Mouse (Mus musculus) right cerebral cortex, postnatal 25 days (tissue): ENCODE measurements around the gene Olfr1393.
A peak's percentile ranks its signal among the peaks of the same experiment; 100 is the strongest.
"Not testable (repeated sequence)": the region's sequence is repeated elsewhere in the genome, so short reads cannot be mapped to it uniquely, and the experiment has no call there.

Experiments
- DNase-seq: peaks from one replicate; pipeline ENCODE4 v3.0.0; 2022

Olfr1393 gene

DNA sequence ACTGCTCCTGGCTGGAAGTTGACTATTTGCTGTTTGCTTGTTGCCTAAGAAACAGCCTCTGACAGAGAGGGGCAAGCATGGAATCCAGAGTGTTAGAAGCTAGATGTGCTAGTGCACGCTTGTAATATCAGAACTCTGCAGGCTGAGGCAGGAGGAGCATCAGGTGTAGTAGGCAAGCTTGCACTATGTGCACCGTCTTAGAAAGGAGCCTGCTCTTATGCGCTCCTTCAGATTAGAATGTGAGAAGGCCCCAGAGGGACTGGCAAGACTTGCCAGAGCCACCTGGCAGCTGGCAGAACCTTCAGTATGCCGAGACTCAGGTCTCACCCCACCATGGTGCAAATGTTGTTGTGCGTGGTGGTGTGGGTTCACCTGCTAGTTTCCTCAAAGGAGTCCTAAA lies 26.1 kb upstream of the Olfr1393 start:
- DNase-seq: no peak

DNA sequence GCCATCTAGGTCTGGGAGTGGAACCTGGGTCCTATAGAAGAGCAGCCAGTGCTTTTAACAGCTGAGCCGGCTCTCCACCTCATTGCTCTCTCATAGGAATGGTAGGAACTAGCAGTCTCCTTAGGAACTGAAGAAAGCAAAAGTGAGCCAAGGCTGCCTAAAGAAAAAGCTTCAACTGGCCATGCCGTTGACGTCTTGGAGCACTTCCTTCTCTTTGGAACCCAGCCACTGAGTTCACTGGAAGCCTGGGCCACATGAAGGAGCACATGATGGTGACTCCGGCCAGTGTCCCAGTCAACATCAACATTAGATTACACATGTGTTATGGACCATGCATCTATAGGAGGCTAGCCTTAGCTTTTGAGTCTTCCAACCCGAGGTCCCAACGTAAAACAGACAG lies 25.1 kb upstream of the Olfr1393 start:
- no peak for DNase-seq

DNA sequence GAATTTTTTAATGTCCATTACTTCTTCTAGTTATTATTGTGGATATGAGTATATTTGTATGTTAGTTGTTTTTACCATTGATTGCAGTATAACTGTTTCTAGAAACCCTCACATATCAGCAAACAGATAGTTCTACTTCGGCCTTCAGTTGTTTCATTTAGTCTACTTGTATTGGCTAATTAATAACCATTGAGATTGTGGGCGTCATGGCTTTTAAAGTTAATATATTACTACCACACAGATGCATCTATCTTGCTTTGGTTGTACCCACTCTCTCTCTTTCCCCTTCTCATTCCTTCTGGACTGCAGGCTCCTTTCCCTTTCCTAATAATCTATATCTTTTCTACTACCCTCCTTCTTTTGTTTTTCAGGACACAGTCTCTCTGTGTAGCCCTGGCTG lies 18.8 kb upstream of the Olfr1393 start:
- no peak for DNase-seq

DNA sequence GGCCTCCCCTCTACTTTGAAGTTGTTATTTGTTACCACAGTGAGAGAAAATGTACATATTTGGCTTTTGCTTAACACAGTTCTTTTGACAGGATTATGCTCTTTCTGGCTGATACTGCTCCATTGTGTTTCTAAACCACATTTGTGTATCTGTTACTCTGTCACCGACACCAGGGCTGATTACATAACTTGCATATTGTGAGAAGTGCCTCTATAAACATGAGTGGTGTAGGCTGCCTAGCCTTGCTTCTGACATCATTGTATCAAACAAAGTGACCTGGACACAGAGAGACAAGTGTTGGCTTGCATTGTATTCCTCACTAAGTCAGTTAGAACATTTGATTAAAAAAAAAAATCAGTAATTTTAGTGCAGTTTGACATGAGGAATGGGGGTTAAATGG lies 18.3 kb upstream of the Olfr1393 start:
- no peak for DNase-seq

DNA sequence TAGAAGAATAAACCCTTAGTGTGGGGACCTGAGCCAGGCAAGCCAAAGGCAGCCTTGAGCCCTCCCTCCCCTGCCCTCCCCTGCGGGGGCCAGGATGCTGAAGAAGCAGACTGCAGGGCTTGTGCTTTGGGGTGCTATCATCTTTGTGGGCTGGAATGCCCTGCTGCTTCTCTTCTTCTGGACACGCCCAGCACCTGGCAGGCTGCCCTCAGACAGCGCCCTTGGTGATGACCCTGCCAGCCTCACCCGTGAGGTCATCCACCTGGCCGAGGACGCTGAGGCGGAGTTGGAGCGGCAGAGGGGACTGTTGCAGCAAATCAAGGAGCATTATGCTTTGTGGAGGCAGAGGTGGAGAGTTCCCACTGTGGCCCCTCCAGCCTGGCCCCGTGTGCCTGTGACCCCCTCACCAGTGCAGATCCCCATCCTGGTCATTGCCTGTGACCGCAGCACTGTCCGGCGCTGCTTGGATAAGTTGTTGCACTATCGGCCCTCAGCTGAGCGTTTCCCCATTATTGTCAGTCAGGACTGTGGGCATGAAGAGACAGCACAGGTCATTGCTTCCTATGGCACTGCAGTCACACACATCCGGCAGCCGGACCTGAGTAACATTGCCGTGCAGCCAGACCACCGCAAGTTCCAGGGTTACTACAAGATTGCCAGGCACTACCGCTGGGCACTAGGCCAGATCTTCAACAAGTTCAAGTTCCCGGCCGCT lies 17.3 kb upstream of the Olfr1393 start:
- DNase-seq: no peak

DNA sequence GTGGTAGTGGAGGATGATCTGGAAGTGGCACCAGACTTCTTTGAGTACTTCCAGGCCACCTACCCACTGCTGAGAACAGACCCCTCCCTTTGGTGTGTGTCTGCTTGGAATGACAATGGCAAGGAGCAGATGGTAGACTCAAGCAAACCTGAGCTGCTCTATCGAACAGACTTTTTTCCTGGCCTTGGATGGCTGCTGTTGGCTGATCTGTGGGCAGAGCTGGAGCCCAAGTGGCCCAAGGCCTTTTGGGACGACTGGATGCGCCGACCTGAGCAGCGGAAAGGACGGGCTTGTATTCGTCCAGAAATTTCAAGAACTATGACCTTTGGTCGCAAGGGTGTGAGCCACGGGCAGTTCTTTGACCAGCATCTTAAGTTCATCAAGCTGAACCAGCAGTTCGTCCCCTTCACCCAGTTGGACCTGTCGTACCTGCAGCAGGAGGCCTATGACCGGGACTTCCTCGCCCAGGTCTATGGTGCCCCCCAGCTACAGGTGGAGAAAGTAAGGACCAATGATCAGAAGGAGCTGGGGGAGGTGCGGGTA lies 16.7 kb upstream of the Olfr1393 start:
- no peak for DNase-seq

DNA sequence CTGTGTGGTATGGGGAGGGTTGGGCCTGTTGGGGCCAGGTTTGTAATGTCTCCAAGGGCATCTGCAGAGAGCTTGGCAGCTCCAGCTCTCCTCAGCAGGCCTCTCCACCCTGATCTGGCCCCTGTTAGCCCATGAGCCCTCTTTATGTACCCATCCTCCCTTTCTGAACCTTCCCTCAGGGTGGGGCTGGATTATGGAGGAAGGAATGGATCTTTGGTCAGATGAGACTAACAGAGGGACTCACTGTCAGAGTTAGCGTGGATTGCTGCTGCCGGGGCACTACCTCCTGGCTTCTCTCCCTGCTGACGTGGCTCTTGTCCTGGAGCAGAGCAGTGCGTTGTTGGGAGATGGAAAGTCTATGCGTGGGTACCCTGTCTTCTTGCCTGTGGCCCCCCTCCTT lies 15.8 kb upstream of the Olfr1393 start:
- no peak for DNase-seq

DNA sequence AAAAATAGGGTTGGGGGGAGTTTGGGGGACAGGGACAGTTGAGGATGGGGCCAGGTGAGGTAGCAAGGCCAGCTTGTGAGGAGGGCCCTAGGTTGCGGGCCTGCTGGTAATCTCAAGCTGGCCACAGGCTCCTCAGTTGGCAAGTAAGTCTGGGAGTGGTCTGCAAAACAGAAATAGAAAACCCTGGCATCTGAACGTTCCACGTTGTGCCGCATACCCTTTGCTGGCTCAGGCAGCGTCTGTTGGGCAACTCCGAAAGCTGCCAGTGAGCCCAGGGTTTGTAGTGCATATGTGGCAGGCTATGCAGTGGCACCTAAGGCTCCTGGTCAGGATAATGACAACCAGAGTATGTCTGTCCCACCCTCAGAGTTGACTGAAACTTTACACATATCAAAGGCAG lies 15.0 kb upstream of the Olfr1393 start:
- DNase-seq: no peak

DNA sequence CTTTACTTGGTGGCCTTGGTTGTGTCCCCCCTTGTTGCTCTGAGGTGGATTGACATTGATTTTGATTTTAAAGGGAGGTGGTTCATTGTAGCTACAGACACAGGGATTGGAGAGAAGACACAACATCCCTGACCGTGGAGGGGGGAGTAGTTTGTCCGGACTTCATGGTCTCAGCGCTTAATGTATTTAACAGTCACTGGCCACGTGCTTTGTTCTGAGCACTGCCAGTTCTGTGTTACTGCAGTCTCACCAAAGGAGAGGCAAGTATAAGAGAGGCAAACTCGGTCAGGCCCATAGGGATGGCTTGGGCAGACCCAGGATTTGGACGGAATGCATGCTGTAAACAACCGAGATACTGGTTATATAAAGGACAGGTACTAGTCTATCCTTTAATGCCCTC lies 14.0 kb upstream of the Olfr1393 start:
- no peak for DNase-seq

DNA sequence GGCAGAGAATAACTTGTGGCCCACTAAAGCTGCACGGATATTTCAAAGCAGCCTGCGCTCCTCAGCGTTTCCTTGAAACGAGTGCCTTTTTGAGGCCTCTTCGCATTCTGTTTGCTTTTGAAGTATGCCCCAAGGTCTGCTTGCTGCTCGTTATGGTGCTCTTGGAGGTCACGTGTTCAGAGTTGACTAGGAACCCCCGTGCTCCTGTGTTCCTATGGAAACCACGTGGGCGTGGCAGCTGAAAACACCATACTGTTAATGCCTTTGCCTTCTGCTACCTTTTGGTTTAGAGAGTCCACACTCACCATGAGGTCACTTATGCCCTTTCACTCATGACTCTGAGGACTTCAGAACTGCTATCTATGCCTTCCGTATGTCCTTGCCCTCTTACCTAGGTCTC lies 13.5 kb upstream of the Olfr1393 start:
- DNase-seq: no peak

DNA sequence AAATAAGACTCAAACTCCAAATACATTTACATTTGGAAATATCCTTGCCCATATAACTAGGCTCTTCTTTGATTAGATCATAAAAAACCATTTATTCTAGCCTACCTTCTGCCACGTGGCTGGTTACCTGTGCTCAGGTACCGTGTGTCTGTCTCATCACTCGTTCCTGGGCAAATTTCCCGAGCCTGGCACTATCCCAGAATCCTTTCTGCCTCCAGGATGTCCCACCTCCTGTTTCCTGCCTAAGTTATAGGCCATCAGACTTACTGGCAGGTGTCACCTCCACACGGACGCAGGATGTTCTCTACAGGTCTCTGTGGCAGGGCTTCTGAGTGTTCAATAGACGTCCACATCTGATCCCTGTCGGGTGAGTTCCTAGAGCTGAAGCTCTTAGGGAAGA lies 13.0 kb upstream of the Olfr1393 start:
- DNase-seq: no peak

DNA sequence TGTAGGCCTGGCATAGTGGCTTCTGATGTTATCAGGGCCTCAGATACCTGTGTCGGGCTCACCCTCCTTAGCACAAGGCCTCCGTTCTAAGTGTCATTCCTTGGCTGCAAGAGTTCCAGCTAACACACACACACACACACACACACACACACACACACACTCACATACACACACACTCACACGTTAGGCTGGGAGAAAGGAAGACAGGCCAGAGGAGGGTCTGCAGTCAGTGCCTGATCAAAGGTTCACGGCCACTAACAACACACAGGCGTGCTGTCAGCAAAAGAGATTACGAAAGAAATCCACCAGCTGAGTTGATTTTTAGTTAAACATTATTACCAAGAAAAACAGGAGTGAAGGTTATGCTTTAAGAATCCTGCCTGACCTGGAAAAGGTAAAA lies 11.4 kb upstream of the Olfr1393 start:
- DNase-seq: no peak

DNA sequence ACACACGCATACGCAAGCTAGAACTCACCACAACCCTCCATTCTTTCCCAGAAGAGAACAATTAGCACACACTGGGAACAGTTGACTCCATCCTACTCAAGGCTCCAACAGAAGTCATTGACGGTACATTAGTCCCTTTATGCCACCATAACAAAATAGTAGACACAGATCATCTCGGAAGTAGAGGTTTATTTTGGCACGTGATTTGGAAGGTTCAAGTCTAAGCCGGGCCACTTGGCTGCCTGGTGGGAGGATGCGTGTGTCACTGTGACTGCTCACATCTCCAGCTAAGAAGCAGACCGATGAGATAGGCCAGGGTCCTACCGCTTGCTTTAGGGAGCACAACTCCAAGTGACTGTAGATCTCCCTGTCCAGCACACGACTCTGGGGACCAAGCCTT lies 10.8 kb upstream of the Olfr1393 start:
- no peak for DNase-seq

DNA sequence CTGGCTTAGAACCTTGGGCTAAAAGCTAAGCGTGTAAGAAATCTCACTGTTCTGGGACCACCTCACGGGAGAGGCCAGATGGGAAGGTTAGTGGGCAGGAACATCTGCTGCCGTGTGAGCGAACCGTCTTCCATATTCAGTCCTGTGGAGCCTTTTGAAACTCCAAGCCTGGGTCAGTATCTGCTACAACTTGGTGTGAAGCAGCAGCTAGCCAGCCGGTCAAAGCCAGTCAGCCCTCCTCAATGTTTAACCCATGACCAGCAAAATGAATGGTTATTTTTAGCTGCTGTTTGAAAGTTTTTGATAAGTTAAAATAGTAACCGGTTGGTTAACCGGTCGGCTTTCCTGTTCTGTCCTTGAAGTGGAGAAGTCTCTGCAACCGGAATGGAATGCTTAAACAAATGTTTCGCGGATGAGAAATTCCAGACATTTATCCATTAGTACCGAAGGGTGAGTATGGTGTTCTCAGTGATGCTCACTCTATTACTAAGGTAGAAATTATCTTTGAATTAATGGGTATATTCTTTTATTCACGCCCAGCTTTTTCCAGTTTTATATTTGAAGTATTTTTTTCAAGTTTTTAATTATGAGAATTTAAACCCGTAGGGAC lies 10.0 kb upstream of the Olfr1393 start:
- DNase-seq: no peak

DNA sequence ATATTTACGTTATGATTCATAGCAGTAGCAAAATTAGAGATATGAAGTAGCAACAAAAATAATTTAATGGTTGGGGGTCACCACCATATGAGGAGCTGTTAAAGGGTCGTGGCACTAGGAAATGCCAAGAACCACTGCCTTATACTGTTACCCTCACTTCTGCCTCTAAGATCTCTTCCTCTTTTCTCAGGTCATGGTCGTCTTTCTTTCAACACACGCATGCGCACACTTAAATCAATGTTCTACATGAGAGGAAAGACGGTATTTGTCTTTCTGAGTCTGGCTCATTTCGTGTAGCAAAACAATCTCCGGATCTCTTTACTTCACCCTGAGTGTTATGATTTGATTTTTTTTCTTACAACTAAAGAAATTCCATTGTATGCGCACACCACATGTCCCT lies 8.3 kb upstream of the Olfr1393 start:
- no peak for DNase-seq

DNA sequence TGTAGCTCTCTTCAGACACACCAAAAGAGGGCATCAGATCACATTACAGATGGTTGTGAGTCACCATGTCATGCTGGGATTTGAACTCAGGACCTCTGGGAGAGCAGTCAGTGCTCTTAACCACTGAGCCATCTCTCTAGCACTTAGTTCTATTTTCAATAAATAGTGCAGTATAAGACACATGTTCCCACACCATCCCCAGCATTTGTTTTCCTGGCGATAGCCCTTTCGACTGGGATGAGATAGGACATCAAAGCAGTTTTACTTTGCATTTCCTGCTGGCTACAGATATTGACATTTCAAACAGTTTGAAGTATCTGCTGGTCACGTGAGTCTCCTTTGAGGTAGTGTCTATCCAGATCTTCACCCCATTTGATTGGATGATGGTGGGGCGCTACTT lies 7.7 kb upstream of the Olfr1393 start:
- no peak for DNase-seq

DNA sequence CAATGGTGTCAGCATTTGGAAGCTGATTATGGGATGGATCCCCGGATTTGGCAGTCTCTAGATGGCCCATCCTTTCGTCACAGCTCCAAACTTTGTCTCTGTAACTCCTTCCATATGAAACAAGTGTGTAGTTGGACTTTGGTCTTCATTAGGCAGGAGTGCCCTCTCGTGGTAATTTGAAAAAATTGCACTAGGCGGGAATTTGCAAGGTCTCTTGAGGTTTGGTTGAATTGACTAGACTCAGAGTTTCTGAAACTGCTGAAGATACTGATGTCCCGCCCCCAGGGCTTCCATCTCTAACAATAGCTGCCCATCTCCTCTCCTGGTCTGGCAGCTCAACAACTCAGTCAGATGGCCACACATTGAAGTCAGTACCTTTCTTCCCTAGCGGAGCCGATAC lies 6.8 kb upstream of the Olfr1393 start:
- no peak for DNase-seq

DNA sequence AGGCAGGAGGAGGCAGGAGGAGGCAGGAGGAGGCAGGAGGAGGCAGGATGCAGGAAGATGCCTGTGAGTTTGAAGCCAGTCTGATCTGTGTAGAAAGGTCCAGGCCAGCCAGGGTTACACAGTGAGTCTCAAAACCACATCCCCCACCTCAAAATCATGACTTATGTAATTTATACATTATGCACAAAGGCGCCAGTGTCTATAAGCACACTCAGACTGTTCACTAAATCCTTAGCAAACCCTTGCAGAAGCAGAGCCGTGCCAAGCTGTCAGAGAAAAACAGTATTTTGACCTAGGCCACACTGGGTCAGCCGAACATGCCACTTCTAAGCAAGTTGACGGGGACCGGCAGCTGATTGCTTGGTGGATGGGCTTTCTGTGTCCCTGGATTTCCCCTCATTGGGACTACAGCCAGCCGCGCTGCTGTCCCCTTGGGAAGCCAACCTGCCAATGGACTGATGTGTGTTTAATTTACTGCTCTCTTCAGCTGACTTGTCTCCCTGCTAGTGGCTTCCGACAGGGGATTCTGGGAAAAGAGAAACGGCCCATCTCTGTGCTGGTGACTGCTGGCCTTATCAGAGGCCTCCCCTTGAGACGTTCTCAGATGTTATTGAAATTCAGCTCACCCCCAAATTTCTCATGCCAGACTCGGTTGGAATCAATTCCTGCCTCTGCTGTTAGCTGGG lies 4.1 kb upstream of the Olfr1393 start:
- no peak for DNase-seq

DNA sequence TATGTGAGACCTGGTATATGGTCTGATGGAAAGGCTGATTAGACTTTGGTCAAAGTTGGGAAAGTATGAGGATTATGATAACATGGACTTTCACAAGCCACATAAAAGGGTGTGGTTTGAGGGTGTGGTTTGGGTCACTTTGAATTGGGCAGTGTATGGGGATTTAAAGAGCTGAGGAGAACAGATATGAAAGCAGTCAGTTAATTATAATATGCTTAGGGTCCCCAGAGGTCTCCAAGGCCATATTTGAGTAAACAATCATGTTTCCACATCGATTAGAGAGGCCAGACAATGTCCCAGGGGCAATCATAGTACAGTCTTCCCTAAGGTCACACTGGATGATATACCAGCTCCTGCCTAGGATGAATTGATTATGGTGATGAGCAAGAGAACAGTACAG lies 6.9 kb downstream of the Olfr1393 start, which contains the start of gene Olfr1392:
Gene Olfr1392, plus strand, starts transcription at position 301 of the 400 bp plus-strand sequence.
- not testable (repeated sequence) for DNase-seq

DNA sequence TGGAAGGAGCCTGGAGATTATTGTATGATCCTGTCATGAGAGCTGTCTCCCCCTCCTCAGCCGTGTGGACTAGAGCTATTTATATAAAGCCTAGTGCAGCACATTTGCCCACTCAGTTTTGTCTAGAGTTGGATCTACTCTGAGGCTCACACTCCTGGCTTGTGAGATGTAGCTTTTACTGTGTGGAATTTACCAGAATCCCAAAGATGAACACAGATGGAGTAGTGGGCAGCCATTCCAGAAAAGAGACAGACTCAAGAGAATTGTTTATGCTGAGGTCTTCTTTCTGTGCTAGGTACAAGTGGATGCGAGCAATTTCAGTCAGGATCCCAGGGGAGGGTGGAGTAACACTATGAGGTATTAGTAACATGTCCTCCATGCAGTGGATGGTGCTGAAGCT lies 9.1 kb downstream of the Olfr1393 start:
- no peak for DNase-seq

DNA sequence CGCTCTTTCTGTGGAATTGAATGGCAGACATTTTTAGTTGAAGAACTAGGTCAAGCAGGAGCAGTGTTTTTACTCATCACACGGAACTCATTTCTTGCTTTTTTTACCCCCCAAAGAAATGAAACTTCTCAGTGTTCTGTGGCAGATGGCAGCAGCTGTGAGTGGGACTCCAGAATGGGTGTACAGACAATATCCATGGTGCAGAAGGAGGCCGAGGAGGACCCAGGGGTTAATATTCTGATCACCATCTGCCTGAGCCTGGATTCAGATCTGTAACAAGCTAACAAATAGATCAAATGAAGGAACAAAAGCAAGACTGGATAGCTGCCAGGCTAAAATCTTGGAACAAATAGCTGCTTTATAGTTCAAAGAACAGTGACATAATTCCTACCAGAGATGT lies 14.7 kb downstream of the Olfr1393 start:
- DNase-seq: peak; percentile 54

DNA sequence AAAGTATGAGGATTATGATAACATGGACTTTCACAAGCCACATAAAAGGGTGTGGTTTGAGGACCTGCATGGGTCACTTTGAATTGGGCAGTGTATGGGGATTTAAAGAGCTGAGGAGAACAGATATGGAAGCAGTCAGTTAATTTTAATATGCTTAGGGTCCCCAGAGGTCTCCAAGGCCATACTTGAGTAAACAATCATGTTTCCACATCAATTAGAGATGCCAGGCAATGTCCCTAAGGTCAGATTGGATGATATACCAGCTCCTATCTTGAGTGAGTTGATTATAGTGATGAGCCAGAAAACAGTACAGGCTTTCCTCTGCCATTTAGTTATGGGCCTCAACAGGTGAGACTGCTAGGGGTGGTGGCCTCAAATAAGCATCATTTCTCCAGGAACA lies 26.3 kb downstream of the Olfr1393 start, which contains the start of gene Olfr10:
Gene Olfr10, plus strand, starts transcription at position 301 of the 400 bp plus-strand sequence.
- no peak for DNase-seq

DNA sequence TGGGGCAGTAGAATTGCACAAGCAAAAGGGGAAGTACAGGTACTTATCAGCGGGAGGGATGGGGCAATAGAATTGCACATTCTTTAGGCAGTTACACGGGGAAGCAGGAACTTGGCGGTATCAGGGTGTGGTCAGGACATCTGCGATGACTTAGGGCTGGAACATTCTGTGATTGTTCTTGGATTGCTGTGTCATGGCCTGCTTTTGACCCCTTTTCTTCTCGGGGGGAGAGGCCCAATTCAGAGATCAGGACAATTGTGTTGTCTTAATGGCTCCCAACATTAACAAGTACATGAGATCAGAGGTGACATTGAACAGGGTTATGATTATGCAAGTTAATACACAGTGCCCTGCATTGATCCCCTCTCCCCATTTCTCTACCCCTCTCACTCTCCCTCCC lies 30.4 kb downstream of the Olfr1393 start:
- not testable (repeated sequence) for DNase-seq

DNA sequence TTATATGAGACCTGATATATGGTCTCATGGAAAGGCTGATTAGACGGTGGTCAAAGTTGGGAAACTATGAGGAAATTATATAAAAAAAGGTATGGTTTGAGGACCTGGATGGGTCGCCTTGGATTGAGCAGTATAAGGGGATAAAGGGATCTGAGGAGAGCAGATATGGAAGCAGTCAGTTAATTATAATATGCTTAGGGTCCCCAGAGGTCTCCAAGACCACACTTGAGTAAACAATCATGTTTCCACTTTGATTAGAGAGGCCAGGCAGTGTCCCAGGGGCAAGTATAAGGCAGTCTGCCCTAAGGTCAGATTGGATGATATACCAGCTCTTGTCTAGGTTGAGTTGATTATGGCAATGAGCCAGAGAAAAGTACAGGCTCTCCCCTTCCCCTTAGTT lies 44.3 kb downstream of the Olfr1393 start, which contains the start of gene Olfr1391:
Gene Olfr1391, plus strand, starts transcription at position 301 of the 400 bp plus-strand sequence.
- no peak for DNase-seq
